Mouse (Mus musculus) kidney, adult 18-20 months (tissue): Measurements from ENCODE around the gene Mdc1.

ENCODE experiments used
- DNase-seq: peaks from one replicate; pipeline ENCODE4 v3.0.0; 2021

The Mdc1 gene

DNA sequence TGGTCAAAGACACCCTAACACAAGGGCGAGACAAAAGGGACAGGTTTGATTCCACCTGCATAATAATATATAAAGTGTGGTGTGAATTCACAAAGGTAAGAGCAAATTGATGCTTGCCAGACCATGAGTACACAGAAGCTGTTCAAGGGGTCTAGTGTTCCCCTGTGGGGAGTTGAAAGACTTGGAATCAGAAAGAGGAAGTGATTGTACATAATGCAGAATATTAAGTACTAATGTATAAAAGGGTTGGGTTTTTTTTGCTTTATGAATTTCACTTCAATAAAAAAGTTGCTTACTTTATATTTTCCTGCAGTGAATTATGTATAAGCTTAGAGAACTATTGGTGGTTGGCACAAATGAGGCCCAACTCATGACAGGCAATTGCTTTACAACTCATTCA lies 18.1 kb downstream of the Mdc1 start:
- DNase-seq = no peak

DNA sequence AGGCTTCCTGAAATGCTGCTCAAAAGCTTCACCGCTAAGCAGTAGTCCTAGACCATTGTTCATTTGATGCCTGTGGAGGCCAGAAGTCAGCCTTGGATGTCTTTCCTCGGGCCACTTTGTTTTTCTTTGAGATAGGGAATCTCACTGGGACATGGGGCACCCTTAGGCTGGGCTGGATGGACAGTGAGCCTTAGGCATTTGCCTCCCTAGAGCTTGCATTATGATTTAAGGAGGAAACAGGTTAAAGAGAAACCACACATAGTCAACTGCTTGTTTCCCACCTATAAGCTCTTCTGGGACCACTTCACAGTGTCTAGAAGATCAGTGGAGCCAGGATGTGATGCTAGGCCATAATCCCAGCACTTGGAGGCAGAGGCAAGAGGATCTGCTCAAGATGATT lies 18.5 kb downstream of the Mdc1 start:
- no peak for DNase-seq

DNA sequence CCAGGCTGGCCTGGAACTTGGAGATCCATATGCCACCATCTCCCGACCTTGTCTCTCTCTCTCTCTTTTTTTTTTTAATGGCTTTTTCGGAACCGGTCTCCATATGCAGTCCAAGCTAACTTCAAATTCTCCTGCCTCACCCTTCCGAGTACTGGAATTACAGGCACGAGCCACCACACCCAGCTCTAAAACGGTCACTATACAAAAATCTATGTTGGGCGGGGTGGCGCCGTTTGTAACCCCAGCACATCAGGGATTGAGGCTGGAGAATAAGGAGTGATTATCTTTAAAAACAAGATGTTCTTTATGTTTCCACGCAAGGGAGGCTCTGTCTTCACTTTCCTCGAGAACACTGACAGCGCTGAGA lies 19.5 kb downstream of the Mdc1 start:
- DNase-seq = no peak

DNA sequence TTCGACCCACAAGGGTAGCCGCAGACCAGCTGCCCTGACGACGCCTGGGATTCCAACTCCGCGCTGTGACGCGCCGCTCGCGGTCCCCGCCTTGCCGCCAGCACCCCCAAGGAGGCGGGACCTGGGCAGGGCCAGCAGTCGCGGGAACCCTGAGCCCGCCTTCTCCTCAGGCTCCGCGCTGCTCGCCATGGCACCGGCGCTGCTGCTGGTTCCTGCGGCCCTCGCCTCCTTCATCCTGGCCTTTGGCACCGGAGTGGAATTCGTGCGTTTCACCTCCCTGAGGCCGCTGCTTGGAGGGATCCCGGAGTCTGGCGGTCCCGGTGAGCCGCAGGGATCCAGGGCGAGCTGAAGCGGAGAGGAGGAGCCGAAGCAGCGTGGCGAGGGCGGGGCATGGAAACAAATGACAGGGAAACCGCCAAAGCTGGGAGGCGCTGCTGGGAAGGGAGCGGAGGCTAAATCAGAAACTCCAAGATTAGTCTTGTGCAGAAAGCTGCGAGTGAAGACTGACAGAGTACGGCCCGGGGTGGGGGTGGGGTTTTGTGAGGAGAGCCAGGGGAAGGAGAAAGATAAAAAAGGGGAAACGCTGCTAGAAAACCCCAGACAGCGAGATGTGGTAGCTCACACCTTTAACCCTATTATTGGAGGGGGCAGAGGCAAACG lies 20.0 kb downstream of the Mdc1 start, which contains the start of gene Nrm:
Nrm (plus strand) TSS at position 121 of the 660 bp plus-strand sequence.
- DNase-seq = peak; percentile 95

DNA sequence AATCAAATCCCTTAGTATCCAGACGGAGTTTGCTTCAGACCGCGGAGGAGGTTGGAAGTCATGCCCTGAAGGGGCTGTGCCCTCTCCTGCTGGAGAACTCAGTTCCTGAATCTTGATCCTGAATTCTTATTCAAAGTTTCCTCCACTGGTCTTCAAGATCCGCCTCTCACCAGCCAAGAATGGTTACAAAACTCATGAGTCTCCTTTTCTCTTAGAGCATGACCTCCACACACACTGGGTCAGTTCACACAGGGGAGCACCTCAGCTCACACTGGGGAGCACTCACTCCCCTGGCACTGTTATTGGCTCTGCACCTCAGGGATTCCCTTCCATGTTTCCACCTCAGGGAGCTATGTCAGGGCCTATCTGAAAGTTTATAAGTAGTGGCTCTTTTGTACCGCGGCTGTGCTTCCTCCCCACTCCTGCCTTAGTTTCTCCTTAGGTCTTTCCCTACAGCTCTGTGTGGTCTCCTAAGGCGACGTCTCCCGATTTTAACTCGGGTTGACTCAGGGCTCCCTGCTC lies 23.6 kb downstream of the Mdc1 start:
- DNase-seq = no peak

DNA sequence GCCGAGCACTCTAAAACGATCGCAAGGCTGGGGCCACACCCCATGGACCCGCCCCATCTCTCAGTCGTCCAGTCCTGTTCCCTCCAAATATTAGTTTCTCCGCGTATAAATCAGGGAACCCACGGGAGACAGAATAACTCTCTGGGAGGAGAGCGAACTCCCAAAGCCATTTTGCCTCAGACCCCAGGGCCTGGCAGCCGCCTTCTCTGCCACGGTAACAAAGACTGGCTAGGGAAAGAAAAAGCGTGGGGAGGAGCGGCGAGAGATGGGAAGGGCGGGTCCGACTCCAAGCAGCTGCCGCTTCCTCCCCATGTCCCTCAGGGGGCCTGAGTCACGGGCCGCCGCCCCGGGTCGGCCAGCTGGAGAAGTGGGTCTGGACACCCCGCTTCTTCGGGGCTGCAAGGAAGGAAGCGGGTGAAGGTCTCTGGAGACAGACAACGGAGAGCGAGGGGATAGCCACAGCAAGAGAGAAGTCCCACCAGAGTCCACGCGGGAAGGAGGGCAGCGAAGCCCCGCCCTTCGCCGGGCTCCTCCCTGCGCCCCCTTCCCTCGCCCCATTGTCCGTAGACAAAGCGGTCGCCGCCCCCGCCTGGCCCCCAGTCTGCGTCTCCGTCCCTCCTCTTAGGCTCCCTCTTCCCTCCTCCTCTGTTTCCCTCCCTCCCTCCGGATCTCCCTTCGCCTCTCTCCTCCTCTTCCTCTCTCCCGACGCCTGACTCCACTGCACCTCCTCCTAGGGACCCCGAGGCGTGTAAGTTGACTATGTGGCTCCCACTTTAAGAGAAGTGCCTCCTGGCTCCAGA lies 24.4 kb downstream of the Mdc1 start, which contains the start of gene Ppp1r18:
Ppp1r18 (plus strand) TSS at position 113 of the 800 bp plus-strand sequence.
- DNase-seq = peak; percentile 64

DNA sequence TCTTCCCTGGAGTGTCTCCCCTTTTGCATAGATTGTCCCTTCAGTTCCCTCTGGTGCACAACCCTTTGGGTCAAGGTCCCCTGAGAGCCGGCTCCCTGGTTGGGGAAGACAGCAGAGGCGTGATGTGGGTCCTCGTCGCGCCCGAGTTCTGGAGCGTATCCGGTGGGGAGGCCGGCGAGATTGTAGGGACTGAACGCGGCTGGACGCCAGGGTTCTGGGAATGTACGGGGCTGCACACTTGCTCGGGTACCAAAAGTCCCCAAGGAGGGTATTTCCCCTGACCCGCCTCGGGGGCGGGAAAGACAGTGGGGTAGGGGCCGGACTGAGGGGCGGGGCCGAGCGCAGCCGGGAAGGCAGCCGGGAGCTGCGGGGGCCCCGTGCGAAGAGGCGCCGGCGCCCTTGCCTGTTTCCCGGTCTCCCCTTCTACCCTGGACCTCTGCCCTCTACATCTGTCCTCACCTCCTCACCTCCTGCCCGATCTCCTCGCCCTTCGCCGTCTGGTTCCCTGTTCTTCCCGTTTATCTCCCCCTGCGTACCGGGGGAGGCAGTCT lies 25.0 kb downstream of the Mdc1 start:
- DNase-seq = no peak

DNA sequence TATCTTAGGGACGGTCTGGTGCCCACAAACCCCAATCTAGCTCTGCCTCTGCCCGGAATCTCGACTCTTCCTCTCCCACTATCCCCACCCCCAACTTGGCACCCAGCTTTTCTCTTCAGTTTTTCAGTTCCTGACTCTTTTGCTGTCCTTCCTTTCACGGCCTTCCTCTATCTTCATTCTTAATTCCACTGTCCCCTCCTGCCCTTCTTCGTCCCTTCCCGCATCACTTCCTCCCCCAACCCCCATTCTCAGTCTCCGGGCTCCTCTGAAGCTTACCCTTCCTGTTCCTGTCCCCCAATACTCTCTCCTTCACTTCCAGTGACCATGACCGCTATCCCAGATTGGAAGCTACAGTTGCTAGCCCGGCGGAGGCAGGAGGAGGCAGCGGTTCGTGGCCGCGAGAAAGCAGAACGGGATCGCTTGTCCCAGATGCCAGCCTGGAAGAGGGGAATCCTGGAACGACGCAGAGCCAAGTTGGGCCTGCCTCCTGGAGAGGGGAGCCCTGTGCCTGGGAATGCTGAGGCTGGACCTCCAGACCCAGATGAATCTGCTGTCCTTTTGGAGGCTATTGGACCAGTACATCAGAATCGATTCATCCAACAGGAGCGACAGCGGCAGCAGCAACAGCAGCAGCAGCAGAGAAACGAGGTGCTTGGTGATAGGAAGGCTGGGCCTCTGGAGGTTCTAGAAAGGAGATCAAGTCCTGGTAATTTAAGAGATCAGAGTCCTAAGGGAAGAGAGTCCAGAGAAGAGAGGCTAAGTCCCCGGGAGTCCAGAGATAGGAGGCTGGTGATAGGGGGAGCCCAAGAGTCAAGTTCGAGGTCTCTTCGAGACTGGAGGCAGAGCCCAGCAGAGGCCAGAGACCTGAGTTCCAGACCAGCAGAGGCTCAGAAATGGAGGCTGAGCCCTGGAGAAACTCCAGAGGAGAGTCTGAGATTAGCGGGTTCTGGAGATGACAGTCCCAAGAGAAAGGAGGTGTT lies 25.9 kb downstream of the Mdc1 start:
- peak; percentile 52 for DNase-seq

DNA sequence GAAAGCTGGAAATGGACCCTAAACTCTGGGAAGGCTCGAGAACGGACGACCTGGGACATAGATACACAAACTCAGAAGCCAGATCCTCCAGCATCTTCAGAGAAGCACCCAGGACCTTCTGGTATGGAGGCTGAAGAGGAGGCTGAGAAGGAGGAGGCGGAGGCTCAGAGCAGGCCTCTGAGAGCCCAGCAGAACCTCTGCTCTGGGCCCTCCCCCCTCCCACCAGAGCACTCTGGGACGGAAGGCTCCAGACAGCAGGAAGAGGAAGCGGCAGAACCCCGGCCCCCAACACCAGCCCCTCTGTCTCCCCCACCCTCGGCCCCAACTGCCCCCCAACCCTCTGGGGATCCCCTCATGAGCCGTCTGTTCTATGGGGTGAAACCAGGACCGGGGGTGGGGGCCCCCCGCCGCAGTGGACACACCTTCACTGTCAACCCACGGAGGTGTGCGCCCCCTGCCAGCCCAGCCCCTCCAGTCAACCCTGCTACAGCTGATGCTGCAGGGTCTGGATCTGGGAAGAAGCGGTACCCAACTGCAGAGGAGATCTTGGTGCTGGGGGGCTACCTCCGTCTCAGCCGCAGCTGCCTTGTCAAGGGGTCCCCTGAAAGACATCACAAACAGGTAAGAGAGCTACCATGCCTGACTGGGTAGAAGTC lies 27.0 kb downstream of the Mdc1 start:
- peak; percentile 26 for DNase-seq

DNA sequence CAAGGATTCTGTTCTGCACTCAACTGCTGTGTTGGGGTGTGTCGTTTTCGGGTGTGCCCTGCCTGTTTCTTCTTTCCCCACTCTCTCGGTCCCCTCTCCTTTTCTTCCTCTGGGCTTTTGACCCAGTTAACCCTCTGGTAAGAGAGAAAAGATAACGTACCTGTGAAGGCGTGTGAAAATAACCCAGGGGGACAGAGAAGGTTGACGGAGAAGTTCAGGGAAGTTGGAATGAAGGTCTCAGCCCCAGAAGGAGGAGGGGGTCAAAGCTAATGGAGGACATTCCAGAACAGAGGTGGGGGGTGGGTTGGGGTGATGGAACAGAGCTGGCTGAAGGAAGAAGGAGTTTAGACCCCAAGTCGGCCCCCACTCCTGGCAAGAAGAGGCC lies 27.6 kb downstream of the Mdc1 start:
- DNase-seq = no peak

DNA sequence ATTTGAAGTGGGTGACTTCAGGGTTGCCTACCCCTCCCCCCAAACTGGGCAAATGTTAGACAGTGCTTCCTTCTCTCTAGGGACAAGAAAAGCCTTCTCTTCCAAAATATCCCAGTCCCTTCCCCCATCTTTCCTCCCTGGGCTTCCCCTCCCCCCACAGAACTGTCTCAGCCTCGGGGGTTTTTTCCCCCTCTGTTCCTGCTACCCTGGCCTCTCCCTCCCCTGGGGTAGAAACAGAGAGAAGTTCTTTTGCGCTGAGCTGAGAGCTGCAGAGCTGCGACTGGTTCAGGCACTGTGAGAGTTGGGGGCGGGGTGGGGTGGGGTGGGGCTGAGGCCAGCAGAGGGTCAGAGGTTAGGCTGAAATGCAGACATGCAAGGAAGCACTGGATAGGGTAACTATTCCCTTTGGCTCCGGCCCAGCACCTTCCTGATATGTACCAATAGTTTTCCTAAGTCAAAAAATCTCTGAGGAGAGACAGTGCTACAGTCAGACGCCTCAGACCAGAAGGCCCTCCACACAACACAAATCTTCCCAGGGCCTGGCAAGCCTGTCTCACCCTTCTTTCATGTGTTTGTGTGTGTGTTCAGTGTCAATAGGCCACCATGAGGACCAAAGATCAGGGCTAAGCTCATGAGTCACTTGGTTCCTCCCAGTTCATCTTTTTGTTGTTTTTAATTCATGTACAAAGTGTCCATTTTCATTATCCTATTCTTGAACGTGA lies 28.2 kb downstream of the Mdc1 start:
- DNase-seq = peak; percentile 51

DNA sequence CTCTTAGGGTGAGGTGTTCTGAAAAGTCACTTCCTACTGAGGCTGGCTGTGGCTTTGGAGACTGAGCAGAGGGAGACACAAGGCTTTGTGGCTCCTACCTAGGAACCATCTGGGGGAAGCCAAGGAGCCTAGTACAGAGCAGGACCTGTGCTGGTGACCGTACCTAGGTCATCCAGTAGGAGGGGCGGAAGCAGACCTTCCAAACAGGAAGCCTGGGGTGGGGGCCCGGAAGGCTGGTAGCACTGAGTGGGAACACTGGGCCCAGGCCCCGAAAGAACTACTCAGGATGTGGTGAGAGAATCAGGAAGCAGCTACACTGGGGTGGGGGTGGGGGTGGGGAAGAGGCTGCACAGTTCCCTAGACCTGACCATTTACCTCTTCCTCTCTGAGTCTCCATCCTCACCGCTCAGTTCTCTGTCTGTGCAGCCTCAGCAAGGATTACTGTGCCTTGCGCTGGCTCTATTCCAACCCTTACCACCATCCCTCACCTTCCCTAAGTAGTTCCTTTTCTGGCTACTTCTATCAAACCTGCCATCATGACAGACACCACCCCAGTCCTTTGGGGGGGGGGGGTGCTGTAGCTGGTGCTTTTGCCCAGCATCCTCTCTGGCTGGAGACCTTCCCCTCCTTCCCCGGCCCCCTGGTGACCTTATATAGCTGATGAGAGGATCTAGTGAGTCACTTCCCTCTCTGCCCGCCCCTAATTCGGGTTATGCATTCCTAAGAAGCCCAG lies 29.0 kb downstream of the Mdc1 start:
- DNase-seq = peak; percentile 65

DNA sequence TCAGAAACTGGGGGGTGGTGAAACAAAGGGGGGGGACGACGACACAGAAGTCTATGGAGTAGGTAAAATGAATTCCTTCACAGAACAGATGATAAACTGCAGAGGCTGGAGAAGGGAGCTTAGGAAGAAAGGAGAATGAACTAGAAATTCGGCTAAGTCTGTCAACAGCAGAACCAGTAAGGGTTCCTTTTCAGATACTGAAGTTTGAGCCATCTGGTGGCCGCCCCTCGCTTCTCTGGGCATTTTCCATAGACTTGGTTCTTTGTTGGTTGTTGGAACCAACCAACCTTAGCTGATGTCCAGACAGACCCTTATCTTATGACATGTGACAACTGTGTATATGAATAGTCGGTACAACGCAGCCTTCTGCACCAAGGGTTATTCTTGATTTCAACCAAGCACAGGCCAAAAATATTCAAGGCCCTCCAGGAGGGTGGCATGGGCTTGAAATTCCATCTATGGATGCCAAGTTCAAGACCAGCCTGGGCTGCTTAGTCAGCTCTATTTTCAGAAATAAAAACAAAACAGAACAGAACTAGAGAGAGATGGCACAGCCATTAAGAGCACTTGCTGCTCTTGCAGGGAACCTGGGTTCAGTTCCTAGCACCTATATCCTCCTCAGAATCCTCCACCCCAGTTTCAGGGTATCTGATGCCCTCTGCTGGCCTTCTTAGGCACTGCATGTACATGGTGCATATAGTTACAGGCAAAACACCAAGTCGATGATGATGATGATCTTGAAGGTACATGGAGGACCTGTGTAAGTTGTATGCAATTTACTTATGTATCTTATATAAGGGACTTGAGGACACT lies 29.8 kb downstream of the Mdc1 start:
- no peak for DNase-seq

DNA sequence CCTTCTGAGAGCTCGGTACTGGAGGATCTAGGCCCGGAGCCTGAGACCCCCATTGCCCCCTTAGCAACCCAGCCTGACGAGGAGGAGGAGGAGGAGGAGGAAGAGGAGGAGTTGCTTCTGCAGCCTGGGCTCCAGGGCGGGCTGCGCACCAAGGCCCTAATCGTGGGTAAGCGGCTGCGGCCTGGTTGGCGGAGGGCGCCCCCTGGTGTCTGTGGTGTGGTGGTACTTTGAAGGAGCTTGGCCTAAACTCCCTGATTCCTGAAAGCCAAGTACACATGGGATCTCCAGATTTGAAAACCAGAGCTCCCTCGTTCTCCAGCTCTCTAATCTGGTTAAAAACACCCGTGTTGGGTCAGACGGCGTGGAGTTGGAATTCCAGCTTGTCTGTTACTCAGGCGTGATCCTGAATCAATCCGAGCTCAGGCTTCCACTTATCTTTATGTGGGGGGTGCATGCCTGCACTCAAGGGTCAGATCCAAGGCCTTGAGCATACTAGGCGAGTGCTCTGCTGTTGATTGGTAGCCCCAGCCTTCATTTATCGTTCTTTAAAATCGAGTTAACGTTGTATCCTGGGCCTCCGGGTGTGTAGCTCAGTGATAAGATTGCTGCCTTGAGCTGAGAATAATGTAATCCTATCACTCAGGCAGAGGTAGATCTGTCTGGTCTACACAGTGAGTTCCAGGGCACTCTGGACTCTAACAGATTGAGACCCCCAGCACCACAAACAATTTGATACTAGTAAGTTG lies 32.6 kb downstream of the Mdc1 start:
- peak; percentile 88 for DNase-seq

DNA sequence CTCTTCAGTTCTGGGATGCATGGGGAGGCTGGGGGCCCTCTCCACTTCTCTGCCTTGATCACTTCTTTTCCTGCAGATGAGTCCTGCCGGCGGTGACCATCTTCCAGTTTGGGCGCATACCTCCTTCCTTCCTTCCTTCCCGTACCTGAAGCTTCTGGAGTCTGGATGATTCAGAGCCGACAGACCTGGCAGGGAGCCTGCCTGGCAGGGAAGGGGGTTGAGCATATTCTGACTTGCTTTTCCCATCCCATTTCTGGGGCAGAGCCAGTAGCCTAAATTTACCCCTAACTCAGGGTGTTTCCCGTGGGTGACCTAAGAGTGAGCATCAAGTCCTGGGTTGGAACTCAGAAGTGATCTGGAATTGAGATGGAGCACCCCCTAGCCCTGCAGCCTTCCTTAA lies 33.4 kb downstream of the Mdc1 start:
- peak; percentile 35 for DNase-seq

DNA sequence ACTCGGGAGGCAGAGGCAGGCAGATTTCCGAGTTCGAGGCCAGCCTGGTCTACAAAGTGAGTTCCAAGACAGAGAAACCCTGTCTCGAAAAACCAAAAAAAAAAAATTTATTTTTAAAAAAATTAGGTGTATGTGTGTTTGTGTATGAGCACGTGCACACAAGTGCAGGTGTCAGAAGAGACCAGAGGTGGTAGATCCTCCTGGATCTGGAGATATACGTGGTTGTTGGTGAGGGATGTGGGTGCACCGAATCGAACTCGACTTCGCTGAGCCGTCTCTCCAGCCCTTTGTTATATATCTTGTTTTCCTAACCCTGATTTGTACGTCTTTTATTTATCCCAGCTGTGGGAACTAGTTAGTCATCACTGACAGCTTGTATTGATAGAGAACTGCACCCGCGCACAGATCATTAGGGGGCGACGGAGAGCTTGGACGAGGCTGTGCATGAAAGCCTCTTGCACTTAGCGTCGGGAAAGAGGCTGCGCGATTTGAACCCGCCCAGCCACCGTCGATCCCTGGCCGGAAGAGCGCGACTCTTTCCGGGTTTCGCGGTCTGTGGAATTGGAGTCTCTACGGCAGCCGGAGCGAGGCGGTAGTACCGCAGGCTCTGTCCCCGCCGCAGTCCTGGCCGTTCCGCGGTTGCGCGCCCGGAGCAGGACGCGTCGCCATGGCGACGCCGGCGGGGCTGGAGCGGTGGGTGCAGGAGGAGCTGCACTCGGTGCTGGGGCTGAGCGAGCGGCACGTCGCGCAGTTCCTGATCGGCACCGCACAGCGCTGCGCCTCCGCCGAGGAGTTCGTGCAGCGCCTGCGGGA lies 38.1 kb downstream of the Mdc1 start, which contains the start of gene Dhx16:
Dhx16 (plus strand) TSS at position 575 of the 813 bp plus-strand sequence.
- peak; percentile 95 for DNase-seq

DNA sequence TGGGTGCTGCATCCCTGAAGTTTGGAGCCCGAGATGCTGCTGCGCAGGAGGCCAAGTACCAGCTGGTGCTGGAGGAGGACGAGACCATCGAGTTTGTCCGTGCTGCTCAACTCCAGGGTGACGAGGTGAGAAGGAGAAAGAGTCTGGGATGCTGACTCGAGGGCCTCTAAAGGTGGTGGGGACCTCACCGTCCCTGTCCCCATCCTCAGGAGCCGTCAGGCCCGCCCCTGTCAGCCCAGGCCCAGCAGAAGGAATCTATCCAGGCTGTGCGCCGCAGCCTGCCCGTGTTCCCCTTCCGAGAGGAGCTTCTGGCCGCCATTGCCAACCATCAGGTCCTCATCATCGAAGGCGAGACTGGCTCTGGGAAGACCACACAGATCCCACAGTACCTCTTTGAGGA lies 41.6 kb downstream of the Mdc1 start:
- DNase-seq = no peak

DNA sequence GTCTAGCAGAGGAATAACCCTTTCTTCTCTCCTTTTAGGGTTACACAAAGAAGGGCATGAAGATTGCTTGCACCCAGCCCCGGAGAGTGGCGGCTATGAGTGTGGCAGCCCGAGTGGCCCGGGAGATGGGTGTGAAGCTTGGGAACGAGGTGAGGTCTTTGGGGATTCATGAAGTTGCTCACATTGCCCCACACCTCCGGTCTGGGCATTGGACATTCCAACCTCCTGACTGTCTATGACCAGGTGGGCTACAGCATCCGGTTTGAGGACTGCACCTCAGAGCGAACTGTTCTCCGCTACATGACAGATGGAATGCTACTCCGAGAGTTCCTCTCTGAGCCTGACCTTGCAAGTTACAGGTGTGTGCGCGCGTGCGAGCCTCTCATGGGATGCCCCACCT lies 42.5 kb downstream of the Mdc1 start:
- DNase-seq = no peak
